Mouse (Mus musculus): ENCODE results near the gene Zic5. TPM values are rescaled to one million over a fixed set of nuclear protein-coding genes. Genes with fewer than 3 reads are reported as not detected.

The Zic5 gene
- polyA plus RNA-seq, 1 experiment = not detected

DNA sequence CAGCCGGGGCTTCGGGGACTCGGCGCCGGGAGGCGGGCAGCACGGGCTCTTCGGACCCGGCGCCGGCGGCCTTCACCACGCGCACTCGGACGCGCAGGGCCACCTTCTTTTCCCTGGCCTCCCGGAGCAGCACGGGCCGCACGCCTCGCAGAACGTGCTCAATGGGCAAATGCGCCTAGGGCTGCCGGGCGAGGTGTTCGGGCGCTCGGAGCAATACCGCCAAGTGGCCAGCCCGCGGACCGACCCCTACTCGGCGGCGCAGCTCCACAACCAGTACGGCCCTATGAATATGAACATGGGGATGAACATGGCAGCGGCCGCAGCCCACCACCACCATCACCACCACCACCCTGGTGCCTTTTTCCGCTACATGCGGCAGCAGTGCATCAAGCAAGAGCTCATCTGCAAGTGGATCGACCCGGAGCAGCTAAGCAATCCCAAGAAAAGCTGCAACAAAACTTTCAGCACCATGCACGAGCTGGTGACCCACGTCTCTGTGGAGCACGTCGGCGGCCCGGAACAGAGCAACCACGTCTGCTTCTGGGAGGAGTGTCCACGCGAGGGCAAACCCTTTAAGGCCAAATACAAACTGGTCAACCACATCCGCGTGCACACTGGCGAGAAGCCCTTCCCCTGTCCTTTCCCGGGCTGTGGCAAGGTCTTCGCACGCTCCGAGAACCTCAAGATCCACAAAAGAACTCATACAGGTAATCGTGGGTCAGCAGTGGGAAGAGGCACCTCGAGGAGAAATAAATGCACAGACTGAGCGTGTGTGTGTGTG, 10.8 kb upstream of the Zic5 start:
- peaks cover 13% of the 10 kb centered on the region for H3K4me1 ChIP-seq (ENCODE audit: control insufficient read depth, insufficient read depth, insufficient read length)
- TF ChIP-seq CTCF (IDR thresholded peaks at IDR 0.05; ENCODE audit: extremely low read depth, insufficient read depth, insufficient read length, insufficient replicate concordance) (no peak), POLR2A (IDR thresholded peaks at IDR 0.05; ENCODE audit: low read depth, low read length) (no peak)
- H3K4me3 ChIP-seq (ENCODE audit: extremely low read depth, insufficient read depth, insufficient read length) = peak overlapping the region; percentile 13; the same call in 1 of the 2 replicates
- WGBS = 4% methylated on average over 62 of the region's 62 CpGs
- no peaks in the 10 kb centered on the region for H3K36me3 ChIP-seq (ENCODE audit: control insufficient read depth, insufficient read depth, low read length)
- DNase-seq (ENCODE audit: low read depth in 1 of 2, low spot score in 2 of 2) = no peak
- H3K27ac ChIP-seq (ENCODE audit: insufficient read depth, low read length) = no peak overlapping the region
- H3K27me3 ChIP-seq (ENCODE audit: control insufficient read depth, insufficient read depth, low read length) = peaks cover 61% of the 10 kb centered on the region

GRCm38 (mm10) chr14:122475557-122476040, 10.1 kb upstream of the Zic5 start:
- no peaks in the 10 kb centered on the region for H3K36me3 ChIP-seq (ENCODE audit: control insufficient read depth, insufficient read depth, low read length)
- no peak for DNase-seq (ENCODE audit: low read depth in 1 of 2, low spot score in 2 of 2)
- peak overlapping the region; percentile 26; the same call in 1 of the 2 replicates for H3K4me3 ChIP-seq (ENCODE audit: extremely low read depth, insufficient read depth, insufficient read length)
- WGBS = 1% methylated on average over 65 of the region's 65 CpGs
- H3K27me3 ChIP-seq (ENCODE audit: control insufficient read depth, insufficient read depth, low read length) = peaks cover 58% of the 10 kb centered on the region
- peaks cover 13% of the 10 kb centered on the region for H3K4me1 ChIP-seq (ENCODE audit: control insufficient read depth, insufficient read depth, insufficient read length)
- no peak overlapping the region for H3K27ac ChIP-seq (ENCODE audit: insufficient read depth, low read length)
- TF ChIP-seq CTCF (IDR thresholded peaks at IDR 0.05; ENCODE audit: extremely low read depth, insufficient read depth, insufficient read length, insufficient replicate concordance) (no peak), POLR2A (IDR thresholded peaks at IDR 0.05; ENCODE audit: low read depth, low read length) (no peak)

DNA sequence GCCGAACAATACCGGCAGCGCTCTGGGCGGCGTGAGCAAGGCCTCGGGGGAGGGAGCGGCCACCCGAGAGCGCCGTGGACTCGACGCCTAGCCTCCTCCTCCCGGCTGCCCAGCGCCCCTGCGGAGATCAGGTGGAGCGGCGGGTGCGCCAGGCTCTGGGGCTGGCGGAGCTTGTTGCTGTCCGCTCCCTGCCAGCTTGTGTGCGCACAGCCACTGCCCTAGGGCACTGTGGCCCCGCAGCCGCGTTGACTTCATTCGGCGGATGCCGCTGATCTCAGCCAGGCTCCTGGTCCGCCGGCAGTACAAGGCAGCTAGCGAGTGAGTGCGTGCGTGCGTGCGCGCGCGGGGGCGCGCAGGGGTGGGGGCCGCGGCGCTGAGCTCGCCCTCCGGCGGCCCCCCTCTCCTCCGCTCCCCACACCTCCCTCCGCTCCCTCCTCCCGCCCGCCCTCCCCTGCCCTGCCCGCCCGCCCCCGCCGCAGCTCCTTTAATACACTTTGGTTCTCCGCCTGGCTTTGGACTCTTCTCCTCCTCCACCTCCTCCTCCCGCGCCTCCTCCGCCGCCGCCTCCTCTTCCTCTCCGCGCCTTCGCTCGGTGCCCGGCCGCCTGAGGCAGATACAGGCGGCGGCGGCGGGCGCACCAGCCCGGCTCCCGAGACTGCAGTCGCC, 9.5 kb upstream of the Zic5 start, which contains the start of gene Zic2:
Gene Zic2 (plus strand): TSS at position 545 of the 666 bp plus-strand sequence.
- Histone ChIP-seq H3K4me1 (ENCODE audit: control insufficient read depth, insufficient read depth, insufficient read length) (peaks cover 13% of the 10 kb centered on the region), H3K27ac (ENCODE audit: insufficient read depth, low read length) (no peak within 1 kb of the TSS), H3K4me3 (ENCODE audit: extremely low read depth, insufficient read depth, insufficient read length) (peak within 1 kb of the TSS; percentile 26; the same call in 1 of the 2 replicates), H3K27me3 (ENCODE audit: control insufficient read depth, insufficient read depth, low read length) (peaks cover 56% of the 10 kb centered on the region), H3K36me3 (ENCODE audit: control insufficient read depth, insufficient read depth, low read length) (no peaks in the 10 kb centered on the region)
- WGBS = 2% methylated on average over 54 of the region's 73 CpGs
- DNase-seq (ENCODE audit: low read depth in 1 of 2, low spot score in 2 of 2) = no peak
- TF ChIP-seq CTCF (IDR thresholded peaks at IDR 0.05; ENCODE audit: extremely low read depth, insufficient read depth, insufficient read length, insufficient replicate concordance) (no peak), POLR2A (IDR thresholded peaks at IDR 0.05; ENCODE audit: low read depth, low read length) (no peak)

DNA sequence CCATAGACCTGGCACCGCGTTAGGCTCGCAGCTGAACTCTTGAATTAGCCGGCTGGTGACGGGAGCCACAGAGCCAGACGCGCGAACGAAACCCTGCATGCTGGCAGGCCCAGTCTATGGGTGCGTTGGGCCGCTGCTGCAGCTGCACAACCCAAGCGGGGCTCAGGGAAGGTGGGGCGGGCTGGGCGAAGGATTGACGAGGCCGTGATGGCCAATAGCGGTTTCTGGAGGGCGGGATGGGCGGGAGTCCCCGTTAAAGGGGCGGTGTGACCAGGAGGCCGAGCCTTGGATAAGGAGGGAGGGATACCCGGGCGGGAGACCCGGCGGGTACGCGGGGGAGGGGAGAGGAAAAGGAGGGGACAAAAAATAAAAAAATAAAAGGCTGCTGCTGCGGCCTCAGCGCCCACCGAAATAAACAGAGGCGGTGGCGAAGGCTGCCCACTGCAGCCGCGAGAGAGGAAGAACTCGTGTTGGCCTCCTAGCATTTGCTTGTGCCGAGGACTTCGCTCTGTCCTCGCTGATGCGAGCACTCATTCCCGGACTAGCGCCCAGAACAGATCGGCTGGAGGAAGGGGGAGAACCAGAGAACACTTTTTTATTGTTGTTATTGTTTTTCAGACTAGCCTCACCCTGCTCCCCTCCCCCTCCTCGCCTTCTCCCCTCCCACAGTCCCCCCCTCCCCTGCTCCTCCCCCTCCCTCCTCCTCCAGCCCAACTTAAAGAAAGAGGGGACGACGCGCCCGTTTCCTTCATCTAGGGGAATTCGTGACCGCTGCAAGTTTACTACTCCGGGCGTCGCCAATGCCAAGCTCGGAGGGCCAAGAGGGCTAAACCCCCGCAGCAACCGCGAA, 8.8 kb upstream of the Zic5 start:
- Histone ChIP-seq H3K36me3 (ENCODE audit: control insufficient read depth, insufficient read depth, low read length) (no peaks in the 10 kb centered on the region), H3K27me3 (ENCODE audit: control insufficient read depth, insufficient read depth, low read length) (peaks cover 55% of the 10 kb centered on the region)

DNA sequence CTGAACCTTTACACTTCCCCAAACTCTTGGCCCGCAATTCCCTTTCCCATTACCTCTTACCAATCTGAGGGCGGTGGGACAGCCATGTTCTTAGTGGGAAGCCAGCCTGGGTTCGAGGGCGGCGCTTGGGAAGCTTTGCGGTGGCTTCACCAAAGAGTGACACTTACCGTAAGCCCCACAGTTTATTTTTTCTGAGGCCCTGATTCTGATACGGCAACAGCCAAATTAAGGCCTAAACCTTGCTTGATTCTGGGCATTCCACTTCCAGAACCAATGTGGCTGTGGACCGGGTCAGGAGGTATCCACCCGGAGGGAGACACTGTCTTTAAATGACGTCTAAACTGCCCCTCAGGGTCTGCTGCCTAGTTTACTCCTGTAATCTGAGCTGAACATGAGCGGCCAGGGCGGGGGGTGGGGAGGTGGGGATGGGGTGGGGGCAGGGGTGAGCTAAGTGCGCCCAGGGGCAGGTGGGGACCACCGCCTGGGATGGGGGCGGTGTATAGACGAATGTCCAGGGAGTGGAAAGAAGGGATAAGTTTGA, 7.8 kb upstream of the Zic5 start:
- Histone ChIP-seq H3K27ac (ENCODE audit: insufficient read depth, low read length) (no peak overlapping the region), H3K4me3 (ENCODE audit: extremely low read depth, insufficient read depth, insufficient read length) (no peak overlapping the region), H3K36me3 (ENCODE audit: control insufficient read depth, insufficient read depth, low read length) (no peaks in the 10 kb centered on the region), H3K4me1 (ENCODE audit: control insufficient read depth, insufficient read depth, insufficient read length) (peaks cover 13% of the 10 kb centered on the region), H3K27me3 (ENCODE audit: control insufficient read depth, insufficient read depth, low read length) (peaks cover 52% of the 10 kb centered on the region)
- TF ChIP-seq POLR2A (IDR thresholded peaks at IDR 0.05; ENCODE audit: low read depth, low read length) = no peak
- TF ChIP-seq CTCF (IDR thresholded peaks at IDR 0.05; ENCODE audit: extremely low read depth, insufficient read depth, insufficient read length, insufficient replicate concordance) = no peak
- DNase-seq (ENCODE audit: low read depth in 1 of 2, low spot score in 2 of 2) = no peak
- 6% methylated on average over 17 of the region's 17 CpGs for WGBS

More for the DNA sequence above, 8.8 kb upstream of the Zic5 start:
- no peak for TF ChIP-seq CTCF (IDR thresholded peaks at IDR 0.05; ENCODE audit: extremely low read depth, insufficient read depth, insufficient read length, insufficient replicate concordance)
- H3K27ac ChIP-seq (ENCODE audit: insufficient read depth, low read length) = no peak overlapping the region
- H3K4me1 ChIP-seq (ENCODE audit: control insufficient read depth, insufficient read depth, insufficient read length) = peaks cover 13% of the 10 kb centered on the region
- no peak for DNase-seq (ENCODE audit: low read depth in 1 of 2, low spot score in 2 of 2)
- 3% methylated on average over 56 of the region's 57 CpGs for WGBS
- H3K4me3 ChIP-seq (ENCODE audit: extremely low read depth, insufficient read depth, insufficient read length) = peak overlapping the region; percentile 25; the same call in 1 of the 2 replicates

DNA sequence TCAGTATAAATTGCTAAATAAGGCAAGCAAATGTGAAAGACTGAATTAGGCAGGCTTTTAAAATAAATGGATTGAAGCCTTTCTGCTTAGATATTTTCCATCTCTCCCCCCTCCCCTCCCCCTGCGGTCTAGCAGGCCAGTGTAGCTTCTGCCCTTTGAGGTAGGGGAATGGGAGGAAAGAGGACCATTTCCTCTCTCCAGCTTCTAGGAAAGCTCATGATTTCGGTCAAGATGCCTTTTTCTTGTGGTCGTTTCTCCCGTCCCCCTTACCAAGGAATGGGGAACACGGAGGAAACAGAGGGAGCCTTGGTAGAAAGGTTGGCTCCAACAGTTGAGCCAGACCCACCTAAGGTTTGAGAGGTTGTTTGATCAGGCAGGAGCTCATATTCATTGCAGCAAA, 7.2 kb upstream of the Zic5 start:
- H3K27me3 ChIP-seq (ENCODE audit: control insufficient read depth, insufficient read depth, low read length) = peaks cover 51% of the 10 kb centered on the region
- peaks cover 13% of the 10 kb centered on the region for H3K4me1 ChIP-seq (ENCODE audit: control insufficient read depth, insufficient read depth, insufficient read length)
- no peak for DNase-seq (ENCODE audit: low read depth in 1 of 2, low spot score in 2 of 2)
- no peak for TF ChIP-seq POLR2A (IDR thresholded peaks at IDR 0.05; ENCODE audit: low read depth, low read length)
- TF ChIP-seq CTCF (IDR thresholded peaks at IDR 0.05; ENCODE audit: extremely low read depth, insufficient read depth, insufficient read length, insufficient replicate concordance) = no peak
- H3K4me3 ChIP-seq (ENCODE audit: extremely low read depth, insufficient read depth, insufficient read length) = no peak overlapping the region
- no peaks in the 10 kb centered on the region for H3K36me3 ChIP-seq (ENCODE audit: control insufficient read depth, insufficient read depth, low read length)
- WGBS = 7% methylated on average over 5 of the region's 5 CpGs
- H3K27ac ChIP-seq (ENCODE audit: insufficient read depth, low read length) = no peak overlapping the region

Data from spleen, adult 2 months (tissue).